Mouse (Mus musculus): ENCODE data around the gene Adam17. TPM values are rescaled to one million over a fixed set of nuclear protein-coding genes. Genes with fewer than 3 reads are reported as not detected.
"Not testable (repeated sequence)": the region's sequence is repeated elsewhere in the genome, so short reads cannot be mapped to it uniquely, and the experiment has no call there.

Gene Adam17
- polyA plus RNA-seq, 1 experiment from 2014 or later: 18.1 TPM

DNA sequence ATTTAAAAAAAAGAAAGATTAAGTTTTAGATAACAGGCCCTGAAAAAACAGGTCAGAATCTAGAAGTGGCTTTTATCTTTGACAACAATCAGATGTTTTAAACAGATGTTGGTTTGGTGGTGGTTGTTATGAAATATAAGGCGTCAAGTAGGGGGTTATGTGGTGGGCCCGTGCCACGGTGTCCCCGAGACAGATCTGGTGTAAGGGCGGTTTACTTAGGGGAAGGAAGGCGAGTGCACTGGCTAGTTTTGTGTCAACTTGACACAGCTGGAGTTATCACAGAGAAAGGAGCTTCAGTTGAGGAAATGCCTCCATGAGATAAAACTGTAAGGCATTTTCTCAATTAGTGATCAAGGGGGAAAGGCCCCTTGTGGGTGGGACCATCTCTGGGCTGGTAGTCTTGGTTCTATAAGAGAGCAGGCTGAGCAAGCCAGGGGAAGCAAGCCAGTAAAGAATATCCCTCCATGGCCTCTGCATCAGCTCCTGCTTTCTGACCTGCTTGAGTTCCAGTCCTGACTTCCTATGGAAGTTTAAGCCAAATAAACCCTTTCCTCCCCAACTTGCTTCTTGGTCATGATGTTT lies 5.4 kb upstream of the Adam17 start:
- H3K36me3 ChIP-seq; H3K27me3 ChIP-seq; H3K4me3 ChIP-seq (replicated peaks); H3K9me3 ChIP-seq (replicated peaks); DNase-seq: not testable (repeated sequence)
- whole genome bisulfite sequencing (ENCODE audit: insufficient replicate concordance): 19% methylated on average over 6 of the region's 6 CpGs
- peak overlapping the region; percentile 80 for H3K27ac ChIP-seq
- peaks cover 57% of the 10 kb centered on the region for H3K4me1 ChIP-seq (replicated peaks)
- ATAC-seq (ENCODE audit: low read depth): peak; percentile 80
- H3K4me2 ChIP-seq: peak overlapping the region; percentile 29
- peak overlapping the region; percentile 57; the same call in 1 of the 2 replicates for H3K9ac ChIP-seq

DNA sequence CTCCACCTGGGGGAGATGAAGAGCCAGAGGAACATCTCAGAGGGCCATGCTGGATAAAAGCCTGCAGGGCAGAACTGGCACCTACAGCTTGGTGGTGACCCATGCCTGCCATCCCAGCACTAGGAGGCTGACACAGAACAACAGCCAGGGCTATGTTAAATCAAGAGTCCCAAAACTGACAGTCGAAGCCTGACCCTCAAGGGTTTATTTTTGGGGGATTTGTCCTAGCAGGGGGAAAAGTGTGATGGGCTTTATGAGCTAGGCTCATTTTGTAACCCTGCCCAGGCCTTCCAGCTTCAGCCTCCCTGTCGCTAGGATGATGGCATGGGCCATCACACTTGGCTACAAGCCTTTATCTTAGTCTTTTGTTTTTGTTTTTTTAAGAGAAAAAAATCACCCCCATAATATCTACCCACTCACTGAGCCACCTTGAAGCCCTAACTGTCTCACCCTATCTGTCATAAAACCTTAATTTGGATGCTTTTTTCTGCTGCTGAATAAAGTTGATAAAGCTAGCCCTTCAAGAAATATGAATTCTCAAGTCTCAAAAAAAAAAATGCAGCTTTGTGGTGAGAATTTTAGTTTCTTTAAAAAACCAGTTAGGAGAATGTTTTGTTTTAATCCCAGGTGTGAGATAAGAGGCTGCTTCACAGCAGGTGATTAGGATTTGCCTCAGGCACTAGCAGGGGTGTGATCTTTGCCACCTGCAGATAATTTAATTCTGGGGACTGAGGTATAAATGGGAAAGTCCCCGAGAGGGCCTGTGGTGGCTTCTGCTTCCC lies 2.1 kb upstream of the Adam17 start:
- Histone ChIP-seq H3K4me2 (no peak overlapping the region), H3K27me3 (no peaks in the 10 kb centered on the region), H3K9ac (no peak overlapping the region), H3K27ac (peak overlapping the region; percentile 71), H3K9me3 (replicated peaks) (no peaks in the 10 kb centered on the region), H3K36me3 (no peaks in the 10 kb centered on the region), H3K4me1 (replicated peaks) (peaks cover 64% of the 10 kb centered on the region), H3K4me3 (replicated peaks) (no peak overlapping the region)
- ATAC-seq (ENCODE audit: low read depth): no peak
- whole genome bisulfite sequencing (ENCODE audit: insufficient replicate concordance): 26% methylated on average over 3 of the region's 3 CpGs
- DNase-seq: no peak

DNA sequence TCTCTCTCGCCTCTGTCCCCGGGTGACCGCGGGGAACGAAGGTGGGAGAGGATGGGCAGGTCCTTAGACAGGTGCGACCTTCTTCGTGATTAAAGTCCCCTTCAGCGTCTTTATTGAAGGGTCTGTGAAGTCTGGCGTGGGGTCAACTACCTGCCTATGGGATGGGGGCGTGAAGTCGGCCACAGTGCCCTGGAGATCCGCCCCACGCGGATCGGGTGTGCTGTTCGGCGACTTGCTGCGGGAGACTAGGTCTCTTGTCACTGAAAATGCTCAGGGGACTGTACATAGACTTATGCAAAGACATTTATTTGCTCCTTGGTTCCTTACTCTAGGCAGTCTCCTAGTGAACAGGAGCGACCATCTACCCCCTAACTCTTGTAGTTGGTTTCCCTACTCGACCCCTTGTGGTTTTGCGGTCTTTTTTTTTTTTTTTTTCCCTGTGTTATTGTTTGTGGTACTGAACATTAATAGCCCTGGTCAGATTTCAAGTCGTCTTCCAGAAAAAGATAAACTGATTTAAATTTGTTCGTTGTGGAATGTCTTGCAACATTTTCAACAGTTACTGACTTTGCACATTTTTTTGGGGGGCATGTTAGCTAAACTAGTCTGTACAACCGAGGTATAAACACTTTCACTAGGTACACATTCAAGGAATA lies 516 bp upstream of the Adam17 start:
- WGBS (ENCODE audit: insufficient replicate concordance): under 1% methylated on average over 24 of the region's 24 CpGs
- DNase-seq: no peak

DNA sequence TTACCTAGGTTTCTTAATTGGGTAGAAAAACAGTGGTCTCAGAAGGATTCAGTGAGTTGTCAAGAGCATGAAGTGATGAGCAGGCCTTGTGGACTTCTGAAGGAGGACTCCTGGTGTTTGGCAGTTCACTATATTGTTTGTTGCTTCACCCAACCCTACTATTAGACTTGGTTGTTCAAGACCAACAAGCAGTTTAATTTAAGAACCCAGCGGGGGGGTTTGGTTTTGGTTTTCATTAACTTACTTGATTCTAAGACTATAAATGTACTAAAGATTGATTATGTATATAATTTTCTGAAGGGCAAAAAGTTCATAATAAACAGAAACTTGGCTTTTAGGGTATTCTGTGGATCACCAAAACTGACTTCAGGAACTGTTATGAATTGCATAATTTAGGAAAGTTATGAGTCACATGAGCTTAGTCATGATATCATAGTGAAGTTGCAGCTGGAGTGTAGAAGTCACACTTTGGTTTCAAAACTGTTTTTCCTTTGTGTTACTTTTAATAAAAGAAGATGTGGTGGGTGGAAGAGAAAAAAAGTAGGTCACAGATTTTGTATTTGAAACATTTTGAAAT lies 3.3 kb downstream of the Adam17 start:
- H3K27ac ChIP-seq: no peak overlapping the region
- H3K27me3 ChIP-seq: no peaks in the 10 kb centered on the region
- no peaks in the 10 kb centered on the region for H3K9me3 ChIP-seq (replicated peaks)
- H3K9ac ChIP-seq: no peak overlapping the region
- DNase-seq (no peak), ATAC-seq (ENCODE audit: low read depth) (no peak)
- no peak overlapping the region for H3K4me3 ChIP-seq (replicated peaks)
- 88% methylated on average over 1 of the region's 1 CpGs for WGBS (ENCODE audit: insufficient replicate concordance)
- H3K4me2 ChIP-seq: no peak overlapping the region
- H3K4me1 ChIP-seq (replicated peaks): peaks cover 32% of the 10 kb centered on the region
- no peaks in the 10 kb centered on the region for H3K36me3 ChIP-seq

More for the DNA sequence above, 516 bp upstream of the Adam17 start:
- peak overlapping the region; percentile 94 for H3K9ac ChIP-seq
- H3K27me3 ChIP-seq: no peaks in the 10 kb centered on the region
- H3K4me1 ChIP-seq (replicated peaks): peaks cover 52% of the 10 kb centered on the region
- peak; percentile 14 for ATAC-seq (ENCODE audit: low read depth)
- H3K9me3 ChIP-seq (replicated peaks): no peaks in the 10 kb centered on the region
- no peaks in the 10 kb centered on the region for H3K36me3 ChIP-seq
- peak overlapping the region; percentile 71 for H3K4me3 ChIP-seq (replicated peaks)
- H3K27ac ChIP-seq: peak overlapping the region; percentile 96
- peak overlapping the region; percentile 80 for H3K4me2 ChIP-seq

DNA sequence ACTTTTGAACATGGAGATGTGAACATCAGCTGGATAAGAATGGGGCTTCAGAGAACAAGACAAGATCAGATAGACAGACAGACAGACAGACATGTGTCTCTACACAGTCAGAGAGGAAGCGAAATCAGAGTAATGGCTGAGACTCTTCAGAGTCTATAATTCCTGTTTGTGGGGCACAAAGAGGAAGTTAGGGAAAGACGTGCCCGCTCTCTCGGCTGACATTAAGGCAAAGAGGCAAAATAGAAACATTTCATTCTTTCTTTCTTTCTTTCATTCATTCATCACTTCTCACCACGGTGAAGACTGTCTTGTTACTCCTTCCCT lies 4.4 kb downstream of the Adam17 start:
- Histone ChIP-seq H3K4me3 (replicated peaks) (no peak overlapping the region), H3K9ac (no peak overlapping the region), H3K36me3 (no peaks in the 10 kb centered on the region), H3K4me1 (replicated peaks) (peaks cover 31% of the 10 kb centered on the region), H3K4me2 (no peak overlapping the region), H3K9me3 (replicated peaks) (no peaks in the 10 kb centered on the region), H3K27ac (no peak overlapping the region), H3K27me3 (no peaks in the 10 kb centered on the region)
- 50% methylated on average over 5 of the region's 5 CpGs for WGBS (ENCODE audit: insufficient replicate concordance)
- DNase-seq (no peak), ATAC-seq (ENCODE audit: low read depth) (no peak)

DNA sequence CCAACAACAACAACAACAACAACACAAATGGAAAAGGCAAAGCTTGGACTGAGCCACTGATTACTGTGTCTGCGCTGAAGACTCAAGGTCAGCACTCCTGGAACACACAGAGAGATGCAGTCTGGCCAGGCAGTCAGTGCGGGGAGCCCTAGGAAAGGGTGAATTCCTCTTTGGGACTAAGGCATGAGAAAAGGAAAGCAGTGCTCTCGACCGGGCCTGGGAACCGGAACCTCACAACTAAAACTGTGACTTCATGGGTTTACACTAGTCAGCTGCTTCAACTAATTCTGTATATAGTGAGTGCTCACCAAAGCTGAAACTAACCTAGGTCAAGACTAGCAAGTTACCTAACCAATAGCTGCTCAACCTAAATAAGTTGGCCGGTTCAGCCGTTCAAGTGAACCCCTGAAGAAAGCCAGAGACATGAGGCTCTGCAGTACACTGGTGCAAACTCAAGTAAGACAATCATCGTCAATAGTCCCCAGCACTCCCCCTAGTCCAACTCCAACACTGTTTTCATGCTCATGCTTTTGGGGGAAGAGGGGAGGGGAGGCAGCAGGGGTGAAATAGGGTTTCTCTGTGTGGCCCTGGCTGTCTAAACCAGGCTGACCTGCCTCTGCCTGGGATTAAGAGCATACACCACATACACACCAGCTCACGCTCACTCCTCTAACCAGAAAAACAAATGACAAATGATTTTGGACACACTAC lies 4.9 kb downstream of the Adam17 start:
- ATAC-seq (ENCODE audit: low read depth) (no peak), DNase-seq (no peak)
- Histone ChIP-seq H3K36me3 (no peaks in the 10 kb centered on the region), H3K4me3 (replicated peaks) (no peak overlapping the region), H3K9me3 (replicated peaks) (no peaks in the 10 kb centered on the region), H3K4me1 (replicated peaks) (peaks cover 31% of the 10 kb centered on the region), H3K9ac (no peak overlapping the region), H3K27me3 (no peaks in the 10 kb centered on the region), H3K4me2 (no peak overlapping the region), H3K27ac (no peak overlapping the region)
- WGBS (ENCODE audit: insufficient replicate concordance): 79% methylated on average over 9 of the region's 9 CpGs

DNA sequence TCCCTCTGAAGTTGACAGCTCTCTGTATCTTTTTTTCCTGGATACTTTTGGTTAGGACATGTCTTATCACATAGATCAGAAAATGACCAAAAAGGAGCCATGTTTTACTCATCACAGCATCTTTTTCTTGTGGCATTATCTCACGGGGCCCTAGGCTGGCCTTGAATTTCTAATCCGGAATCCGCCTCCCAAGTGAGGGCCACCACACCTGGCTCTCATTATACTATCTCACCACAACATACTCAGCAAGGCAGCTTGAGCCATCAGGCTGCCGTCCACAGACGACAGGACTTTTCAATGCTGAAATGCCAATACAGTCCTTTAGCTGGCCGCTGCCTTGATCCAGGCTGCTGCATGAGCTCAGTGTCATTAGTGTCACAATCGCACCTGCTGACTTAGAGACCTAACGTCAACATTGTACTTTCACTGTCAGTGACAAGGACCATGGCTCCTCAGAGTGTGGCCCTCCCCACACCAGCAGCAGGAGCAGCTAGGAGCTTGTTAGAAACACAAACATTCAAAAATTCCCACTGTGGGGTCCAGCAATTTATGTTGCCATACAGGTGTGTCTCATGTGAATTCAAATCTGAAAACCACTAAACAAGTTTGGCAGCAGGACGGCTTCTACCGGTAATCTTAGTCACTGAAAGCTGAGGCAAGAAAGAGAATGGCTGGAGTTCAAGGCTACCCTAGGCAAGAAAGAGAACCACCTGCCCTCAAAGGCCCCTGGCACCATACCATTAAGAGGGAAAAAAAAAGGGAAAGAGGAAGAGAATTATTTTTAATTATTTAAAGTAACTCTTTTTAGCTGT lies 8.6 kb downstream of the Adam17 start:
- WGBS (ENCODE audit: insufficient replicate concordance): 65% methylated on average over 10 of the region's 10 CpGs
- no peak overlapping the region for H3K9ac ChIP-seq
- H3K27ac ChIP-seq: no peak overlapping the region
- peak; percentile 47 for ATAC-seq (ENCODE audit: low read depth)
- DNase-seq: no peak
- H3K36me3 ChIP-seq: peaks cover 17% of the 10 kb centered on the region
- H3K27me3 ChIP-seq: no peaks in the 10 kb centered on the region
- no peak overlapping the region for H3K4me2 ChIP-seq
- no peak overlapping the region for H3K4me3 ChIP-seq (replicated peaks)
- no peaks in the 10 kb centered on the region for H3K9me3 ChIP-seq (replicated peaks)
- H3K4me1 ChIP-seq (replicated peaks): peaks cover 23% of the 10 kb centered on the region

DNA sequence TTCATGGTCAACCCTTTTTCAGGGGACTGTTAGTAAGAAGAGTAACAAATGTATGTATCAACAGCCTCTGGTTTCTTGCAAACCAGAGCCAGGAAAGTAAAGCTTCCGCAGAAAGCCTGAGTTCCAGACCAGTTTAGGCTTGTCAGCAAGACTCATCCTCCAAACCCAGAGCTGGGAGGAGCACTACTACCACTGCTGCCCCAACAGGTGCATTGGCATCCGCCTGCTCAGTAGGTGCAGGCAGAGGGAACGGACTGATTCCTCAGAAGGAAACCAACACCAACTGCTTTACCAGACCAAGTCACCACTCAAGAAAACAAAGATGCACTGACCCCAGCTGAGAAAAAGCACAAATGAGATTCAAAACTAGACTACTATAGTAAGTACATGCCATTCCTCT lies 10.2 kb downstream of the Adam17 start:
- DNase-seq (no peak), ATAC-seq (ENCODE audit: low read depth) (no peak)
- no peak overlapping the region for H3K27ac ChIP-seq
- H3K36me3 ChIP-seq: peaks cover 19% of the 10 kb centered on the region
- no peak overlapping the region for H3K4me3 ChIP-seq (replicated peaks)
- no peaks in the 10 kb centered on the region for H3K27me3 ChIP-seq
- 84% methylated on average over 3 of the region's 3 CpGs for WGBS (ENCODE audit: insufficient replicate concordance)
- peaks cover 18% of the 10 kb centered on the region for H3K4me1 ChIP-seq (replicated peaks)
- no peak overlapping the region for H3K4me2 ChIP-seq
- H3K9ac ChIP-seq: no peak overlapping the region
- H3K9me3 ChIP-seq (replicated peaks): no peaks in the 10 kb centered on the region

DNA sequence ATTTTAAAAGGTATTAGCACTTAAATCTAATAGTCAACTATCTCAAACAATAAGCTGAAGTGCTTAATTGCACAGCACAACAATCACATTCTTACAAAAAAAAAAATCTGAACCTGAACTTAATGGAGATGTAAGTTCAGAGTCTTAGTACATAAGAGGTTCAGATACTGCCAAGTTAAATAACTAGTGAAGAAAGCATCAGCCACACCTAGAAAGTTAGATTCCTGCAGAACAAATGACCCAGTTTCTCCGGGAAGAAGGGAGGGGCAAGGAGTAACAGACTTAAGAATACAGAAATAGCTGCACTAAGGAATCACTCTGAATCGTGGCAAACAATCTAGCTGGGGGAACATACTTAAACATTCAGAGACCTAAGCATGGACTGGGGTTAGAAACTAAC lies 10.7 kb downstream of the Adam17 start:
- WGBS (ENCODE audit: insufficient replicate concordance): 63% methylated on average over 2 of the region's 2 CpGs
- DNase-seq: no peak
- H3K4me3 ChIP-seq (replicated peaks): no peak overlapping the region
- H3K27me3 ChIP-seq: no peaks in the 10 kb centered on the region
- ATAC-seq (ENCODE audit: low read depth): no peak
- no peaks in the 10 kb centered on the region for H3K9me3 ChIP-seq (replicated peaks)
- H3K4me2 ChIP-seq: no peak overlapping the region
- peaks cover 18% of the 10 kb centered on the region for H3K4me1 ChIP-seq (replicated peaks)
- no peak overlapping the region for H3K27ac ChIP-seq
- H3K36me3 ChIP-seq: peaks cover 19% of the 10 kb centered on the region
- H3K9ac ChIP-seq: no peak overlapping the region

DNA sequence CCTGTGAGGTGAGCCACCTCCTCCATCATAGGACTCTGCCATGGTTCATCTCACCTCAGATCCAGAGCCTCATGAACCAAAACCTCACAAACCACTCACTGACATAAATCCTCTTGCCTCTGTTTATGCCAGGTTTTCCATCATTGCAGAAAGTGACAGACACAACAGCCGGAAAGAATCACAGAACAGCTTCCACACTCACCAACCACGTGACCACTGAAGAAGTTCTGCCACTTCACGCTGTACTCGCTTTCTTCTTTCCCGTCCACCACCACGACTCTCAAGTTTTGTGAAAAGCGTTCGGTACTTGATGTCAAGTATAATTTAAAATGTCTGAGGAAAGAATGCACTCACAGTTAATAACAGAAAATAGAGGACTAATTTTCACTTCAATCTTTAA lies 19.8 kb downstream of the Adam17 start:
- WGBS (ENCODE audit: insufficient replicate concordance): 93% methylated on average over 8 of the region's 8 CpGs
- Histone ChIP-seq H3K4me3 (replicated peaks) (no peak overlapping the region), H3K4me2 (no peak overlapping the region), H3K27me3 (no peaks in the 10 kb centered on the region), H3K27ac (no peak overlapping the region), H3K36me3 (peaks cover 62% of the 10 kb centered on the region), H3K9me3 (replicated peaks) (peaks cover 6% of the 10 kb centered on the region; the same call in 1 of the 2 replicates), H3K4me1 (replicated peaks) (no peaks in the 10 kb centered on the region), H3K9ac (no peak overlapping the region)
- no peak for ATAC-seq (ENCODE audit: low read depth)
- no peak for DNase-seq

All from liver, embryonic 13.5 days (tissue).